Mouse (Mus musculus) yolk sac, embryonic 10.5 days (tissue): ENCODE data around the gene Ccdc162.
"Not testable (repeated sequence)": the region's sequence is repeated elsewhere in the genome, so short reads cannot be mapped to it uniquely, and the experiment has no call there.

Source experiments
- DNase-seq: peaks from one replicate; pipeline ENCODE4 v3.0.0-alpha.2; 2017; ENCODE audit warnings: low spot score

The Ccdc162 gene

GRCm38 (mm10) chr10:41697040-41697439 lies 19.4 kb downstream of the Ccdc162 start:
- DNase-seq: no peak

GRCm38 (mm10) chr10:41690978-41691377 lies 25.5 kb downstream of the Ccdc162 start:
- no peak for DNase-seq

GRCm38 (mm10) chr10:41689941-41690887 lies 26.2 kb downstream of the Ccdc162 start:
- peak; percentile 66 for DNase-seq

- DNase-seq: peak; percentile 83
Observed at GRCm38 (mm10) chr10:41684548-41684996, 31.9 kb downstream of the Ccdc162 start.

- DNase-seq: peak; percentile 69
Observed at GRCm38 (mm10) chr10:41682546-41683393, 33.7 kb downstream of the Ccdc162 start.

GRCm38 (mm10) chr10:41678746-41679360 lies 37.6 kb downstream of the Ccdc162 start:
- DNase-seq: peak; percentile 52

- no peak for DNase-seq
Observed at GRCm38 (mm10) chr10:41677396-41677795, 39.0 kb downstream of the Ccdc162 start.

GRCm38 (mm10) chr10:41676661-41677061 lies 39.8 kb downstream of the Ccdc162 start:
- DNase-seq: no peak

GRCm38 (mm10) chr10:41675842-41676571 lies 40.4 kb downstream of the Ccdc162 start:
- no peak for DNase-seq

- no peak for DNase-seq
Observed at GRCm38 (mm10) chr10:41675243-41675642, 41.2 kb downstream of the Ccdc162 start.

- no peak for DNase-seq
Observed at GRCm38 (mm10) chr10:41674362-41674761, 42.1 kb downstream of the Ccdc162 start.

GRCm38 (mm10) chr10:41670196-41670595 lies 46.2 kb downstream of the Ccdc162 start:
- no peak for DNase-seq

- DNase-seq: no peak
Observed at GRCm38 (mm10) chr10:41665498-41665897, 50.9 kb downstream of the Ccdc162 start.

- not testable (repeated sequence) for DNase-seq
Observed at GRCm38 (mm10) chr10:41659671-41660070, 56.8 kb downstream of the Ccdc162 start.

- not testable (repeated sequence) for DNase-seq
Observed at GRCm38 (mm10) chr10:41655684-41656083, 60.8 kb downstream of the Ccdc162 start.

GRCm38 (mm10) chr10:41652988-41653387 lies 63.4 kb downstream of the Ccdc162 start:
- DNase-seq: no peak

GRCm38 (mm10) chr10:41652094-41652775 lies 64.2 kb downstream of the Ccdc162 start:
- peak; percentile 59 for DNase-seq

- no peak for DNase-seq
Observed at GRCm38 (mm10) chr10:41651532-41651931, 64.9 kb downstream of the Ccdc162 start.

- DNase-seq: no peak
Observed at GRCm38 (mm10) chr10:41649186-41649585, 67.2 kb downstream of the Ccdc162 start.

GRCm38 (mm10) chr10:41638776-41639175 lies 77.7 kb downstream of the Ccdc162 start:
- no peak for DNase-seq
